20 mouse cellular contexts compared by ENCODE assay signal in genomic region chr7:110204208-110204607, GRCm38 (mm10).
"Had no signal": no experiment of that assay in that cellular context is flagged by ENCODE, and none has a peak within 500 bp of the region (broad histone marks: within the 10 kb centered on the region; RNA-seq: fewer than 3 reads in every experiment).

No protein-coding gene starts in this region.

- H3K27me3 ChIP-seq: limb, embryonic 12.5 days; limb, embryonic 15.5 days; midbrain, embryonic 12.5 days; midbrain, embryonic 15.5 days; neural tube, embryonic 13.5 days; stomach, embryonic 15.5 days had no signal

- ATAC-seq: liver, postnatal 0 days; lung, postnatal 0 days; midbrain, embryonic 15.5 days had no signal

- H3K4me3 ChIP-seq: limb, embryonic 12.5 days; limb, embryonic 15.5 days; midbrain, embryonic 12.5 days; midbrain, embryonic 15.5 days; myocyte; neural tube, embryonic 13.5 days; stomach, embryonic 15.5 days had no signal

- DNase-seq: kidney, adult 9 months; kidney, postnatal 14 days; kidney, postnatal 4 days; left cerebral cortex, postnatal 4 days; liver, postnatal 0 days; lung, embryonic 14.5 days; lung, postnatal 4 days; retina, postnatal 1 day; right cerebral cortex, postnatal 25 days; spleen, adult 18-20 months; thymus, postnatal 36 days had no signal

- H3K27ac ChIP-seq: limb, embryonic 12.5 days; limb, embryonic 15.5 days; liver, embryonic 14.5 days; midbrain, embryonic 12.5 days; midbrain, embryonic 15.5 days; neural tube, embryonic 13.5 days; stomach, embryonic 15.5 days had no signal

- H3K36me3 ChIP-seq: limb, embryonic 12.5 days; limb, embryonic 15.5 days; midbrain, embryonic 12.5 days; midbrain, embryonic 15.5 days; neural tube, embryonic 13.5 days; stomach, embryonic 15.5 days had no signal

- H3K4me1 ChIP-seq: limb, embryonic 12.5 days; limb, embryonic 15.5 days; midbrain, embryonic 12.5 days; midbrain, embryonic 15.5 days; neural tube, embryonic 13.5 days; stomach, embryonic 15.5 days had no signal
